Mouse (Mus musculus): ENCODE results near the gene Csk.

GRCm38 (mm10) chr9:57671037-57671436 is 17.6 kb upstream of the Csk start:
- TF ChIP-seq CTCF (IDR thresholded peaks at IDR 0.05; ENCODE audit: control insufficient read depth, insufficient read depth, insufficient read length), result no peak
- TF ChIP-seq USF1 (IDR thresholded peaks at IDR 0.05; ENCODE audit: low read depth), result no peak
- TF ChIP-seq CEBPB (IDR thresholded peaks at IDR 0.05; ENCODE audit: low read depth), result no peak
- no peak for TF ChIP-seq MAX (IDR thresholded peaks at IDR 0.05)
- TF ChIP-seq MYOG (IDR thresholded peaks at IDR 0.05; ENCODE audit: control insufficient read depth, extremely low read depth, insufficient read length), result no peak
- no peak for TF ChIP-seq MYOD1 (IDR thresholded peaks at IDR 0.05; ENCODE audit: control insufficient read depth, insufficient read length, low read depth)
- TF ChIP-seq FOSL1 (IDR thresholded peaks at IDR 0.05; ENCODE audit: insufficient read depth, low read length, poor library complexity, severe bottlenecking), result no peak

All from C2C12 (cell line).